Mouse (Mus musculus): ENCODE measurements around the gene Atp8b5. TPM values are rescaled to one million over a fixed set of nuclear protein-coding genes. Genes with fewer than 3 reads are reported as not detected.
A peak's percentile ranks its signal among the peaks of the same experiment; 100 is the strongest.

Gene Atp8b5
- total RNA-seq, 1 experiment = 0.89 TPM

DNA sequence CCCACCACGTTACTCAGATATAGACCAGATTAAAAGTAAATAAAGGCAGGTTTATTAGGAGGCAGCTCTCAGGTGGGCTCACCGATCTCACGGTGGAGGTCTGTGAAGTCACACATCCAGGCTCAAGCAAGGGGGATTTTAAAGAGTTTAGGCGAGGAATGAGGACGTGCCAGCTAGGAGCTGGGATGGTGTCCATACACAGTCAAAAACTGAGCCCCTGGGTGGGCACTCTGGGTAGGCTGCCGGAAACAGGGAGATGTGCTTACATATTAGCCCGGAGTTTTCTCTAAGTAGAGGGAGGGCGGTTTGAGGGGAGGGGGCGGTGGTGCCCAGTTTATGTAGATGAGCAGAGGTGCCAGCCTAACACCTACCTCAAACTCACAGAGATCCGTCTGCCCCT is 114.0 kb downstream of the Atp8b5 start:
- TF ChIP-seq ZNF384 (IDR thresholded peaks at IDR 0.05; ENCODE audit: low read depth, low read length) = no peak
- no peak for TF ChIP-seq MAFK (IDR thresholded peaks at IDR 0.05; ENCODE audit: insufficient read depth, low read depth, low read length)
- no peak for TF ChIP-seq ZC3H11A (IDR thresholded peaks at IDR 0.05; ENCODE audit: borderline replicate concordance, low read depth, low read length)
- TF ChIP-seq CHD2 (IDR thresholded peaks at IDR 0.05; ENCODE audit: low read depth, low read length) = no peak
- no peak for TF ChIP-seq HCFC1 (IDR thresholded peaks at IDR 0.05; ENCODE audit: borderline replicate concordance, insufficient read depth, low read length)
- Histone ChIP-seq H3K4me3 (ENCODE audit: insufficient read depth in 1 of 2, low read depth in 1 of 2, low read length in 2 of 2, poor library complexity in 1 of 2, severe bottlenecking in 1 of 2) (peak overlapping the region; percentile 75 to 79), H3K27ac (ENCODE audit: insufficient read depth, low read depth, low read length, poor library complexity, severe bottlenecking) (no peak overlapping the region), H3K36me3 (ENCODE audit: control insufficient read depth, insufficient read depth, low read length, poor library complexity, severe bottlenecking) (no peaks in the 10 kb centered on the region), H3K9me3 (ENCODE audit: control insufficient read depth, insufficient read depth, low read depth, low read length) (no peaks in the 10 kb centered on the region), H3K4me1 (ENCODE audit: control insufficient read depth in 2 of 2, insufficient read depth in 2 of 2, low read length in 2 of 2, poor library complexity in 1 of 2) (peaks cover 3 to 6% of the 10 kb centered on the region in 2 experiments; a peak in 3 of 4 replicates), H3K9ac (ENCODE audit: insufficient read depth, low read depth, low read length, poor library complexity, severe bottlenecking) (no peak overlapping the region)
- in situ Hi-C loops (cut with MboI; ENCODE audit: low sequenced_read_pairs in 2 of 2, unreplicated experiment in 2 of 2) = no loop called here
- DNase-seq (ENCODE audit: low read depth, low spot score) = no peak

DNA sequence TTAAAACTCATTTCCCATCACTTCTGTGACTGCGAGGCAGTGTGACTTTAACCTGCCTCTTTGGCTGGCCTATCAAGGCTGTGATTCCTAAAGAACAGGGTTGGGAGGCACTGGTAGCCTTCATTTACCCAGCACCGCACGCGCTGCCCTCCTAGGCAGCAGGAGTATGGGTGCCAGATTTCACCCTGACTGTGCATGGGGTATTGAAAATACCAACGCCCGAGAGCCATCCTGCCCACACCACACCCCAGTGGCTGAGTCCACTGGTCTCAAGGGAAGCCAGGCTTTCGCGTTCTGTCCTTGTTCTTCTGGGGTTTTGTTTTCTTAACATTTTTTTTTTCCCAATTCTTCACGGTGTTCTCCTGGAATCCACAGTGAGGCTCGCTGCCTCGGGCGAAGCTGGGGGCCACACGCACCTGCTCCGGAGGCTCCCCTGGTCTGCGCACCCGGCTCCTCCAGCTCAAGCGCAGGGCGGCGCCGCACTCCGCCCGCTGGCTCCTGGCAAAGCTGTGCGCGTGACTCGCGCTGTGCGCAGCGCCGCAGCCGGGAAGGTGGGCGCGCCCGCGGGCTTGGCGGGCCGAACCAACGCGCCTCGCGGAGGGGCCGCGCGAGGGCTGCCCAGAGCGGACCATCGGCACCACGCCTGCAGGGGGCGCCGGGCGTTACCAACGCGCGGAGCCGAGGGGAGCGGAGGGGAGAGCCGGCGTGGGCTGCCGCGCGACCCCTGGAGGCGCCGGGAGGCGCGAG is 114.6 kb downstream of the Atp8b5 start, which contains the start of gene Rusc2:
TSS of gene Rusc2 (plus strand) at position 572 of the 747 bp plus-strand sequence.
- no peaks in the 10 kb centered on the region for H3K9me3 ChIP-seq (ENCODE audit: control insufficient read depth, insufficient read depth, low read depth, low read length)
- in situ Hi-C loops (cut with MboI; ENCODE audit: low sequenced_read_pairs in 2 of 2, unreplicated experiment in 2 of 2) = no loop called here
- peak; percentile 65 for DNase-seq (ENCODE audit: low read depth, low spot score)
- no peak within 1 kb of the TSS for H3K27ac ChIP-seq (ENCODE audit: insufficient read depth, low read depth, low read length, poor library complexity, severe bottlenecking)
- no peaks in the 10 kb centered on the region for H3K36me3 ChIP-seq (ENCODE audit: control insufficient read depth, insufficient read depth, low read length, poor library complexity, severe bottlenecking)
- TF ChIP-seq HCFC1 (IDR thresholded peaks at IDR 0.05; ENCODE audit: borderline replicate concordance, insufficient read depth, low read length) (peak; percentile 55; the same call in 1 of the 2 replicates), MAFK (IDR thresholded peaks at IDR 0.05; ENCODE audit: insufficient read depth, low read depth, low read length) (no peak)
- peak within 1 kb of the TSS; percentile 75 to 80 for H3K4me3 ChIP-seq (ENCODE audit: insufficient read depth in 1 of 2, low read depth in 1 of 2, low read length in 2 of 2, poor library complexity in 1 of 2, severe bottlenecking in 1 of 2)
- H3K9ac ChIP-seq (ENCODE audit: insufficient read depth, low read depth, low read length, poor library complexity, severe bottlenecking) = peak within 1 kb of the TSS; percentile 73
- peaks cover 3 to 6% of the 10 kb centered on the region in 2 experiments; a peak in 3 of 4 replicates for H3K4me1 ChIP-seq (ENCODE audit: control insufficient read depth in 2 of 2, insufficient read depth in 2 of 2, low read length in 2 of 2, poor library complexity in 1 of 2)

- no peak for TF ChIP-seq ZC3H11A (IDR thresholded peaks at IDR 0.05; ENCODE audit: borderline replicate concordance, low read depth, low read length)
- TF ChIP-seq ZNF384 (IDR thresholded peaks at IDR 0.05; ENCODE audit: low read depth, low read length) = no peak
- no peak for TF ChIP-seq CHD2 (IDR thresholded peaks at IDR 0.05; ENCODE audit: low read depth, low read length)
- no peak for TF ChIP-seq HCFC1 (IDR thresholded peaks at IDR 0.05; ENCODE audit: borderline replicate concordance, insufficient read depth, low read length)
- TF ChIP-seq MAFK (IDR thresholded peaks at IDR 0.05; ENCODE audit: insufficient read depth, low read depth, low read length) = no peak
- Histone ChIP-seq H3K9ac (ENCODE audit: insufficient read depth, low read depth, low read length, poor library complexity, severe bottlenecking) (peak overlapping the region; percentile 73), H3K4me1 (ENCODE audit: control insufficient read depth in 2 of 2, insufficient read depth in 2 of 2, low read length in 2 of 2, poor library complexity in 1 of 2) (peaks cover 3 to 6% of the 10 kb centered on the region in 2 experiments; a peak in 3 of 4 replicates), H3K4me3 (ENCODE audit: insufficient read depth in 1 of 2, low read depth in 1 of 2, low read length in 2 of 2, poor library complexity in 1 of 2, severe bottlenecking in 1 of 2) (peak overlapping the region; percentile 75 to 80), H3K27ac (ENCODE audit: insufficient read depth, low read depth, low read length, poor library complexity, severe bottlenecking) (no peak overlapping the region), H3K9me3 (ENCODE audit: control insufficient read depth, insufficient read depth, low read depth, low read length) (no peaks in the 10 kb centered on the region), H3K36me3 (ENCODE audit: control insufficient read depth, insufficient read depth, low read length, poor library complexity, severe bottlenecking) (no peaks in the 10 kb centered on the region)
- in situ Hi-C loops (cut with MboI; ENCODE audit: low sequenced_read_pairs in 2 of 2, unreplicated experiment in 2 of 2) = no loop called here
- no peak for DNase-seq (ENCODE audit: low read depth, low spot score)
Measured at GRCm38 (mm10) chr4:43382155-43383020, 115.4 kb downstream of the Atp8b5 start.

GRCm38 (mm10) chr4:43383246-43384082 is 116.5 kb downstream of the Atp8b5 start:
- Histone ChIP-seq H3K9ac (ENCODE audit: insufficient read depth, low read depth, low read length, poor library complexity, severe bottlenecking) (no peak overlapping the region), H3K4me1 (ENCODE audit: control insufficient read depth in 2 of 2, insufficient read depth in 2 of 2, low read length in 2 of 2, poor library complexity in 1 of 2) (peaks cover 3 to 6% of the 10 kb centered on the region in 2 experiments; a peak in 3 of 4 replicates), H3K36me3 (ENCODE audit: control insufficient read depth, insufficient read depth, low read length, poor library complexity, severe bottlenecking) (no peaks in the 10 kb centered on the region), H3K9me3 (ENCODE audit: control insufficient read depth, insufficient read depth, low read depth, low read length) (no peaks in the 10 kb centered on the region), H3K4me3 (ENCODE audit: insufficient read depth in 1 of 2, low read depth in 1 of 2, low read length in 2 of 2, poor library complexity in 1 of 2, severe bottlenecking in 1 of 2) (0 out of 4 replicates have a peak overlapping the region, but pooled peaks of 1 of the 2 experiments have one; percentile 80), H3K27ac (ENCODE audit: insufficient read depth, low read depth, low read length, poor library complexity, severe bottlenecking) (no peak overlapping the region)
- no peak for DNase-seq (ENCODE audit: low read depth, low spot score)
- TF ChIP-seq ZC3H11A (IDR thresholded peaks at IDR 0.05; ENCODE audit: borderline replicate concordance, low read depth, low read length) (no peak), ZNF384 (IDR thresholded peaks at IDR 0.05; ENCODE audit: low read depth, low read length) (no peak), CHD2 (IDR thresholded peaks at IDR 0.05; ENCODE audit: low read depth, low read length) (no peak), HCFC1 (IDR thresholded peaks at IDR 0.05; ENCODE audit: borderline replicate concordance, insufficient read depth, low read length) (no peak), MAFK (IDR thresholded peaks at IDR 0.05; ENCODE audit: insufficient read depth, low read depth, low read length) (no peak)
- in situ Hi-C loops (cut with MboI; ENCODE audit: low sequenced_read_pairs in 2 of 2, unreplicated experiment in 2 of 2) = no loop called here
